Mouse (Mus musculus) testis, adult 2 months (tissue): ENCODE data around the gene Ulbp1. TPM values are rescaled to one million over a fixed set of nuclear protein-coding genes. Genes with fewer than 3 reads are reported as not detected.
"Not testable (repeated sequence)": the region's sequence is repeated elsewhere in the genome, so short reads cannot be mapped to it uniquely, and the experiment has no call there.

Experiments used
- H3K27ac ChIP-seq: fragments of 200-500 bp; 2 replicates; pipeline ENCODE4 v1.5.1; 2012; ENCODE audit warnings: low read depth, low read length; ENCODE audit not compliant: control insufficient read depth, insufficient read depth
- H3K27me3 ChIP-seq: fragments of 200-500 bp; 2 replicates; pipeline ENCODE4 v1.6.1; 2012; ENCODE audit warnings: mild to moderate bottlenecking, low read length, moderate library complexity; ENCODE audit not compliant: control insufficient read depth, insufficient read depth
- H3K36me3 ChIP-seq: fragments of 200-500 bp; 2 replicates; pipeline ENCODE4 v1.6.1; 2012; ENCODE audit warnings: mild to moderate bottlenecking, low read length; ENCODE audit not compliant: control insufficient read depth, insufficient read depth
- H3K4me1 ChIP-seq: fragments of 200-500 bp; 2 replicates; pipeline ENCODE4 v1.6.1; 2012; ENCODE audit warnings: low read length; ENCODE audit not compliant: control insufficient read depth, insufficient read depth
- H3K4me3 ChIP-seq: fragments of 200-500 bp; 2 replicates; pipeline ENCODE4 v1.5.1; 2012; ENCODE audit warnings: low read depth, mild to moderate bottlenecking, low read length, moderate library complexity, mixed read lengths; ENCODE audit not compliant: control insufficient read depth
- CTCF ChIP-seq: fragments of 200-500 bp; IDR thresholded peaks from 2 replicates; pipeline ENCODE4 v1.5.1; 2012; ENCODE audit warnings: low read depth, mild to moderate bottlenecking, inconsistent platforms, low read length, moderate library complexity; ENCODE audit not compliant: control insufficient read depth, insufficient read depth, insufficient replicate concordance
- POLR2A ChIP-seq: fragments of 200-500 bp; IDR thresholded peaks from 2 replicates; pipeline ENCODE4 v1.6.1; 2012; ENCODE audit warnings: low read depth, mild to moderate bottlenecking, inconsistent platforms, low read length, moderate library complexity; ENCODE audit not compliant: control insufficient read depth
- polyA plus RNA-seq: library from polyadenylated mRNA; depleted of rRNA; stranded (reverse); fragments of >200 nt; gene quantifications from 2 replicates; pipeline ENCODE4 v1.2.3, GENCODE M21; 2012; rRNA removed

Ulbp1 gene
- polyA plus RNA-seq, result 0.42 and 0.61 TPM in 2 replicates

DNA sequence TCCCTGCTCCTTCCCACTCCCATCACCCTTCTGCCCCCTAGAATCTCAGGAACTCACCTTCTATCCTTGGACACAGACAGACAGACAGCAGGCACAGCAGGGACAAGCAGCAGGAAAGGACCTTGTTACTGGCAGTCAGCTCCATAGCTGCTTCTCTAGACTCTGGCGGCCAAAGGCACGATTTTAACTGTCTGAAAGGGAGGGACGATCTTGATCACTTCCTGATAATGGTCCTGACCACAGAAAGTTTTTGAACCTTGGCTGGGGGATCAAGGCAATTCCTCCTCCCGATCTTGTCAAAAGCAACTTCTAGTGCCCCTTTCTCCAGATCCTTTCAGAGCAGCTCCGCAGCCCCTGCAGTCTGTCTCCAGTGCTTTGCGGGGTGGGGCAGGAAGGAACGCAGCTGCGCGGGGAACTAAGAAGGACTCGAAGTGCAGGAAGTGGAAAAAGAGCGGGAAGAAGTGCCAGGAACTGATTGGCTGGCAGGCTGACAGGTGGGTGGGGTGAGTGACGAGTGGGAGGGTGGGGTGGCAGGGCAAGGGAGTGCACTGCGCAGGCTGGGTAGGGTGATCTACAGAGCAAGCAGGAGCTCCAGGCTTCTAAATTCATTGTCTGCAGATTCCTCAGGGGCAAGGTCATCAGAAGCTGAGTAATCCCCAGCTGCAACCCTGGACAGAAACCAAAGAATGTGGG is at the start of gene Ulbp1:
Gene Ulbp1, minus strand, starts transcription at position 442 of the 693 bp plus-strand sequence.
- Histone ChIP-seq H3K27ac (no peak within 1 kb of the TSS), H3K36me3 (no peaks in the 10 kb centered on the region), H3K27me3 (no peaks in the 10 kb centered on the region), H3K4me1 (peaks cover 4% of the 10 kb centered on the region; the same call in 1 of the 2 replicates), H3K4me3 (peak within 1 kb of the TSS; percentile 35)
- TF ChIP-seq CTCF, result no peak

DNA sequence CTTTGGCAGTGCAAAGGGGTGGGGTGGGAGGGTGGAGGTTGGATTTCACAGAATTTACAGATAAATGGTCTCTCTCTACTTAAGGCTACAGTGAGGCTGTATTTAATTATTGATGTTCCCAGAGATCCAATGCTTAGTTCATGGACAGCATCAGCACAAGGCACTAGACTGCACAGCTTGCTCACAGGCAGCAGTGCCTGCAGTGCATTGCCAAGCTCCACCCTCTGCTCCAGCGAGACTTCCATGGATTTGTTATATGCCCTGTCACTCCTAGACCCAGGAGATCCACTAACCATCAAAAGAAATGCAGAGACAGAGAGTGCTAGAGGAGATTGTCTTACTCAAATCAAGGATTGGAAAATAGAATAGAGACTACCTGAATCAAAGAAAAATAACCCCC is 24.7 kb upstream of the Ulbp1 start:
- not testable (repeated sequence) for H3K27me3 ChIP-seq, H3K4me1 ChIP-seq, H3K4me3 ChIP-seq, H3K27ac ChIP-seq, H3K36me3 ChIP-seq

DNA sequence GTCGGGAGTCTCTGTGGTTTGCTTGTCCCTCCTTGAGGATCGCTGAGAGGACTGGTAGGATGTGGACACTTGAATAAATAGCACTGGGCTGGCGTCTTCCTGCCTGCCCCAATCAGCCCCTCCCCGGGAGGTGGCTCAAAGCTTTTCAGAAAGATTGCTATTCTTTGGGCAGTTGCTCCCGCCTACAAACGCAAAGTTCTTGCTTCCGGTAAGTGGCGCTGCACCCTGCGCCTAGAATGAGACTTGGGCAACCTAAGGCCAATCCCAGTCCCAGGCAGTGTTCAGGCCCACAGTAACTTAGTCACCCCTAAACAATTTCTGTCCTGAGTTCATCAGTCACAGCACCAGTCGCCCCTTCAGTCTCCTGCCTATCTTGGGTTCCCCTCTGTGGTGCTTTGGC is 18.9 kb upstream of the Ulbp1 start:
- H3K4me3 ChIP-seq, H3K4me1 ChIP-seq, H3K27ac ChIP-seq, H3K36me3 ChIP-seq, H3K27me3 ChIP-seq: not testable (repeated sequence)

DNA sequence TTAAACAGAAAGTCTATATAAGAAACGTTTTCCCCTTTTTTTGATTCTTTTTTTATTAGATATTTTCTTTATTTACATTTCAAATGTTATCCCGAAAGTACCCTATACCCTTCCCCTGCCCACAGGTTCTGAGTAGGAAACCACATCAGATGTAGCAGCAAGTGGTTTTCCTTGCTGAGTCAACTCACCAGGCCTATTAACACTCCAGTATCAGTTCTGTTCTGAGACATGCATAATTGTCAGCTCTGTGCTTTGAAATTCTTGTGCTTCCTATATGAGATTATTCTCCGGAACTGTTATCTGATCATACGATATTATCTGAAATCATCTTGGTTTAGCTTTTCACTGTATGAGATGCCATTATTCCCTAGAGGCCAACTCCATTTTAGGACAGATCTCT is 10.2 kb upstream of the Ulbp1 start:
- TF ChIP-seq CTCF (no peak), POLR2A (no peak)
- no peak overlapping the region for H3K27ac ChIP-seq
- no peak overlapping the region for H3K4me3 ChIP-seq
- H3K36me3 ChIP-seq, result no peaks in the 10 kb centered on the region
- no peaks in the 10 kb centered on the region for H3K4me1 ChIP-seq
- H3K27me3 ChIP-seq, result no peaks in the 10 kb centered on the region

GRCm38 (mm10) chr10:7474225-7474624 is 787 bp upstream of the Ulbp1 start:
- not testable (repeated sequence) for H3K27me3 ChIP-seq, H3K4me1 ChIP-seq, H3K4me3 ChIP-seq, H3K27ac ChIP-seq, H3K36me3 ChIP-seq

GRCm38 (mm10) chr10:7471664-7472063 is 1.8 kb downstream of the Ulbp1 start:
- Histone ChIP-seq H3K4me3 (no peak overlapping the region), H3K27ac (no peak overlapping the region), H3K4me1 (peaks cover 4% of the 10 kb centered on the region; the same call in 1 of the 2 replicates), H3K36me3 (no peaks in the 10 kb centered on the region), H3K27me3 (no peaks in the 10 kb centered on the region)
- TF ChIP-seq POLR2A (no peak), CTCF (no peak)

DNA sequence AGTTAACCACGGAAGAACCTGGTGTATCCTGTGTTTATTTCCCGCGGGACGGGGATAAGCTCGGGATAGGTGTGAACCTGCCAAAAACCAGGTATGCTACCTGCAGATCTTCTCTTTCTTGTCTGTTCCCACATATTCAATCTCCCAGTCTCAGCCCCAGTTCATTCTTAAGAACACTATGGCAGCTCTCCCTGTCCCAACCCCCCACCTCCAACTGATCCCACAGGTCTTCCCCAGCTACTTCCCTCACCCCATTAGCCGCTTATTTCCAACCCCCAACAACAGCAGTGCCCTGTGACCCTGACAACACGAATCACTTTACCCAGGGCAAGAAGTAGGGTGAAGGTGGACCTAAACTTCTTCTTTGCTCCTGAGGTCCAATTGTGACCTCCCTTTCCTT is 3.0 kb downstream of the Ulbp1 start:
- Histone ChIP-seq H3K27ac (no peak overlapping the region), H3K36me3 (no peaks in the 10 kb centered on the region), H3K4me3 (no peak overlapping the region), H3K4me1 (peaks cover 4% of the 10 kb centered on the region; the same call in 1 of the 2 replicates), H3K27me3 (no peaks in the 10 kb centered on the region)
- TF ChIP-seq CTCF (no peak), POLR2A (no peak)

- H3K4me3 ChIP-seq, H3K27me3 ChIP-seq, H3K27ac ChIP-seq, H3K36me3 ChIP-seq, H3K4me1 ChIP-seq: not testable (repeated sequence)
- peak; percentile 11; the same call in 1 of the 2 replicates for TF ChIP-seq CTCF
Measured at GRCm38 (mm10) chr10:7469716-7470414, 3.6 kb downstream of the Ulbp1 start.
